Mouse (Mus musculus): Measurements from ENCODE around the gene Slc27a1. TPM values are rescaled to one million over a fixed set of nuclear protein-coding genes. Genes with fewer than 3 reads are reported as not detected.

Slc27a1 gene
- total RNA-seq, 2 experiments from 2014 or later, result 78.7 to 93.8 TPM

DNA sequence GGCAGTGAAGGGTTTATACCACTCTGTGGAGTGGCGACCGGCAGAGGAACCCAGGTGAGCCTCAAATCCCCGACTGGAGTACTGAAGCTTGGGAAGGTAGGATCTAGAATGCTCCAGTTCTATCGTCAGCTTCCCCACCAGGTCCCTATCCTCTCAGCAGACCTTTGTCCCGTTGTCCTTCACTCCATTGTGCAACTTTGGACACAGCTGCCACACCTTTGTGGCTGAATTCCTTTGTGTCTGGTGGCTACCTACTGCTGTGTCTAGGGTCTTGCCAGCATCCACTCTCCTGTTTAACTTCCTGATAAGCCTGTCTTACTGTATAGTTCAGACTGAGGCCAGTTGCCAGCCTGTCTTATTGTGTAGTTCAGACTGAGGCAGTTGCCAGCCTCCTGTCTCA, 43.5 kb downstream of the Slc27a1 start:
- DNase-seq (ENCODE audit: low spot score), result no peak

DNA sequence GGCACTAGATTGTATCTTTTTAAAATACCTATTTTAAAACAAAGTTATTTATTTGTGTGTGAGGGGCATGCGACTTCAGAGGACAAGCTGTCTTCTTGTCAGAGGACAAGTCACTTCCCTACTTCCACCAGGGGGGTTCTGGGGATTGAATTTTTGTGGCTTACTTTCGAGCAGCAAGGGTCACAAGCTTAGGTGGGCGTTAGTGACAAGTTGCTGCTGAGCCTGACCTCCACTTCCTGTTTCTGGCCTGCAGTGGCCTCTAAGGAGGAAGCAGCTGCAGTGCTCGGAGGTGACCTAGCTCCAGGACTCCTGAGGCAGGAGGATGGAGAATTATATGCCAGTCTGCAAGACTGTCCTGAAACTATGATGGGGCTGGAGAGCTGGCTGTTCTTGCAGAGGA, 44.7 kb downstream of the Slc27a1 start:
- no peak for DNase-seq (ENCODE audit: low spot score)

DNA sequence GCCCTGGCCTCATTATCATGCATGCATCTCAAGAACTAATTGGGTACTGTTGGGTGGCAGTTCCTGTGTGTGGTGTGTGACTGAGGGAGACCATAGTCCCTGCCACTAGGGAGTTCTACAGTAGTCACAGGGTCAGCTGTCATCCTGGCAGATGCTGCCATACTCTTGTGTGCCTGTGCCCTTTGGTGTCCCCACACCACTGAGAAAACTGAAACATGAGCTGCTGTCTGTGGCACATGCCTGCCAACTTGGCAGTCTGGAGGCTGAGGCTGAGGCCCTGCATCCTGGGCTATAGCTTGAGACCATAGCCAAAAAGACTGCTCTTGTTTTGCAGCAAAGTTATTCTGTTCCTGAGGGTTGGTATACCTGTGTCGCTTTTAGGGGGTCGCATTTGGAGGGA, 51.1 kb downstream of the Slc27a1 start:
- peak; percentile 77 for DNase-seq (ENCODE audit: low spot score)

DNA sequence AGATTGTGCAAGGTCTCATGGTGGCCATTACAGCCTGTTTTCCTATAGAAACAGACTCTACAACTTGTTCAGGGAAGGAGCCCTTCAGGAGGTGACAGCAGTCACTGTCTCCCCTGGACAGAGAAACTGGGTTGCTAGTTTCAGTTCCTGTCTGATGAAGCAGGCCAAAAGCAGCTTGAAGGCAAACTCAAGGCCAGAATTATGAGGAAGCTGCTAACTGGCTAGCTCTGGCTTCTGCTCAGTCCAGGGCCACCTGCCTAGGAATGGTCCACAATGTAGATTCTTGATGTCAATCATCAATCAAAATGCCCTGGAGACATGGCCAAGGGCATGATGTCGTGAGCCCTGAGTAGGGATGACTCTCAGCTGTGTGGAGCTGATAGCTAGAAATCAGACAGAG, 56.4 kb downstream of the Slc27a1 start:
- no peak for DNase-seq (ENCODE audit: low spot score)

DNA sequence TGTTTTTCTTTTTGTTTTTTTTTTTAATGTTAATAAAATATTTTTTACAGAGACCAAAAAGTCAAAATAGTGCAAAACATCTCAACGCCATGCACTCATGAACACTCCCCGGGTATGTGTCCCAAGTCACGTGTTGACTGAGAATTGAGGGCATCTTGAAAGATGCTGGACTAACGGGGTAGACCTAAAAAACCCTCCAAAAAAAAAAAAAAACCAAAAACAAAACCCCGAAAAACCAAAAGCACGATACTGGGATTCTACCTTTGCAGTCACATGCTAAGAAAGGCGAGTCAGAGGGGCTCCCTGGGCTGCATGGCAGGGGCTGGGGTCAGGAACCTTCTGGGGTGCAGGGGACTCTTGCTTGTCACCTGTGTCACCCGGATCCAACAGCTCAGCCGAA, 58.1 kb downstream of the Slc27a1 start:
- no peak for DNase-seq (ENCODE audit: low spot score)

DNA sequence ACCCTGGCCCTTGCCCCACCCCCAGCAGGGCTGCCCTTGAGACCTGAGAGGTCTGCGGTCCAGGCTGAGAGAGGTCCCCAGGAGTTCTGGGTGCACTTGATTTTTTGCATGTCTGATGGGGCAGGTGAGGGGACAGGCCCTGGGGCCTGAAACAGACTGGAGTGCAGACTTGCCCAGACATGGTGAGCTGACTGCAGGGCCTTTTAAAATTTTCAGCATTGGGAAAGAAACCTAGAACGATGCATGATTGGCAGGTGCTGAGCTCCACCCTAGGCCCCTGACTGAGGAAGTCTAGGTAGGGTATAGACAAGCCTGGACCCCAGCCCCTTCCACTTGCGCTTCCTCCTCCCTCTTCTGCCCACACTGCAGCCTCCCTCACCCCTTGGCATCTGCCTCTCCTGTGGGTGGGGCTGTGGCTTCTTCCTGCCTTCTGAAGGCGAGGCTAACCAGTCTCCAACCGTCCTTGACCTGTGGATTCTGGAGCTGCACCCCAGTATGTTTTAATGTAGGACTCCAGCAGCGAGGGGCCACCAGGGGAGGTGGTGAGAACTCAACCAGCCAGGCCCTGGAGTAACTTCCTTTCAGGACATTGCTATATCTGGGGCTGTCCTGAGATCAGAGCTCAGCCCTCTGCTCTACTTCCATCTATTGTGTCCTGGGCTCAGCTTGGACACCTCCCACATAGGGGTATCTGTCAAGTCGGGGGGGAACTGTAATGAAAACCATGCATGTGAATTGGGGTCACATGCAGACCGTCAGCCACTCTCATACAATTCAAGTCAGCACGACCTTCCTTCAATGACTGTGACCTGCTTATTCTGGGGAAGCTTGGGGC, 58.8 kb downstream of the Slc27a1 start:
- DNase-seq (ENCODE audit: low spot score), result no peak

DNA sequence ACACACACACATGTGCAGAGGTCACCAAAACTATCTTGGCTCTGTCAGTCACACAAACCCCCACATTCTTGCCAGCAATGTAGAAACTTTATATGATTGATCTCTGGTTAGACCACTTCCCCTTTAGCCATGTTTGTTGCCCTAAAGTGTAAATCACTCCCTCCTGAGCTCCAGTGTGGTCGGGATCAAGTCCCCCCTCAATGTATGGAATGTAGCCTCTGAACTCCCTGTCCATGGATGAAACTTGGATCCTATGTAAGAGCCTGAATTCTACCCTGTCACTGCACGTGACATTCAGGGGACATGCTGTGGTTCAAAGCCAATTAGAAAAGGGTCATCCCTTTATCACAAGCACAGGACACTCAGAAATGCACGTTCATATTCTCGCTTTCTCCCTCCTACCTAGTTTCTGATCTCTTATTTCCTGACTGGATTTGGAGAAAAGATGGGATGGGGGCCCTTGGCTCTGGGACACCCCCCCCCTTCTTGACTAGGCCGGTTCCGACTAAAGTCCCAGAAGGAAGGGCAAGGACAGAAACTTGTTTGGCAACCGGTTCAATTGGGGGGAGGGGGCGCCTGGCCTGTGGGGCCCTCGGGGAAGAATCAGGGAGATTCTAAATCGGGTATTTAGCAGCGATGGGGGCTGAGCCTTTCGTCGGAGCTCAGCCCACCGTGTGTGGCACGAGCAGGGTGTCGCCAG, 59.9 kb downstream of the Slc27a1 start:
- no peak for DNase-seq (ENCODE audit: low spot score)

DNA sequence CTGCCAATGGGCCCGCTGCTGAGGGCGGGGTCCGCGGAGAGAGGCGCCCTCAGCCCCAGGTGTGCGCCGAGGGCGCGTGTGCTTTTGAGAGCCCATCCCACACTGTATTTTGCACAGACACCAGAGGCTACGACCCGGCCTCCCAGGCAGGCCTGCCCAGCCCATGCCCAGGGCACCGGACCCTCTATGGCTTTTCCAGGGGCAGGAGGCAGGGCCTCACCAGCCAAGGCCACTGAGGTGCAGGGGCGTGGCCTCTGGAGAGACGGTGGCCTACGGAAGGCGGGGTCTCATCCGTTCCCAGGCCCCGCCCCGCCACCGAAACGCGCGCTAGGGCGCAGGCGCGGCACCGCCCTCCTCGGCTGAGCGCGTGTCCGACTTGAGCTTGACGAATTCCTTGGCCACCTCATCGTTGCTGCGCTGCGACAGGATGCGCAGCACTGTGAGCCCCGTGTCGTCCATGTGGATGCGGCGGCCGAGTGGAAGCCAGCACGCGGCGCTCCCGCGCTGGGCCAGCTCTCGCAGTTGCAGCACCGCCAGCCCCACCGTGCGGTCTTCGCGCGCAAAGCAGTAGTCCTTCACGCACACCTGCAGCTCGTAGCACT, 60.5 kb downstream of the Slc27a1 start:
- peak; percentile 93 for DNase-seq (ENCODE audit: low spot score)

DNA sequence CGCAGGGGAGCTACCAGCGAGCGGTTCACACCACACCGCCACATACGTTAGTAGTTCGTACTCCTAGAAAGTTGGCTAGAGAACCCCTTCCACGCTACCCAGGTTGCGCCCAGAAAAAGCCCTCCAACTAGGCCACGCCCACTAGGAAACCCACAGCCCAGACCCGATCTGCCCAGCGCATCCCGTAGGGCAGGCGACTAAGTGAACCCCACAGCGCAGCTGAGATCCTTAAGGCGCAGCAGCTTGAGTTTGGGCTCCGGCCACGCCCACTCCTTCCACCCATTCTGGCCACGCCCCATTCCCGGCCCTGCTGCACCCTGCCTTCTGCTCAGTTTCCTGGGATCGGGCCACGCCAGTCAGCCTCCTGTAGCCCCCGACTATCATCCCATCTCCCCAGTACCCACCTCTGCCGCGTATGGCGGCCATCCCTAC, 61.1 kb downstream of the Slc27a1 start:
- peak; percentile 43 for DNase-seq (ENCODE audit: low spot score)

DNA sequence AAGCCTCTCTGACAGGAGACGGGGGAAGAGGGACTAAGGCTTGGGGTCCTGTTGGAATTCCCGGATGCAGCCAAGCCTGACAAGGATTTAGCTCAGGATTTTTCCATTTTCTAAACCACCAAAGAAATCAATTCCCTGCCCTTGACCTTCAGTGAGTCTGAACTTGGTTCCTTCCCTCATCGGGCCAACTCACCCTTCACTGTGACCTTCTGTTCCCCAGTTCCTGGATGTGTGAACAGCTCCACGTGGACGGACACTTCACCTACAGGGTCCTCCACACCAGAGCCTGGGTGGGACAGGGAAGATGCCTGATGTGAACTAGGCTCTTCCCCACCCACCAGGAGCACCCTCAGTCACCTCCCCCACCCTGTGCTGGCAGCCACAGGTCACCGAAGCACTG, 62.1 kb downstream of the Slc27a1 start:
- DNase-seq (ENCODE audit: low spot score), result no peak

DNA sequence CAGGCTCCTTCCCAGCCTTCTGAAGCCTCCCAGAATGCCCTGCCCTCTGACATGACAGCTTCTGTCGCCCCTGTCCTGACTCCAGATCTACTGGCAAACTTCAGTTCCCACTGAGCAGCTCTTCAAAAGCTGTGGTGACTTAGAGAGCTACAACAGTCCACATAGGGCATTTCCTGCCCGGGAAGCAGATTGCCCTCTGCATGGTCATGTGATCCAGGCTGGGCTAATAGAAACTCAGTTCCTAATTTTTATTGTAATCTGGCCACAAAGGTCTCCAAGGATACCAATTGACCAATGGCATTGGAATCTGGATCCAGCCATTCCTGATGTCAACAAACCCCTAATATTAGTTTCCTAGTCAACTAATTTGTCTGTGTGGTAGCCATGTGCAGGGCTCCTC, 63.2 kb downstream of the Slc27a1 start:
- no peak for DNase-seq (ENCODE audit: low spot score)

DNA sequence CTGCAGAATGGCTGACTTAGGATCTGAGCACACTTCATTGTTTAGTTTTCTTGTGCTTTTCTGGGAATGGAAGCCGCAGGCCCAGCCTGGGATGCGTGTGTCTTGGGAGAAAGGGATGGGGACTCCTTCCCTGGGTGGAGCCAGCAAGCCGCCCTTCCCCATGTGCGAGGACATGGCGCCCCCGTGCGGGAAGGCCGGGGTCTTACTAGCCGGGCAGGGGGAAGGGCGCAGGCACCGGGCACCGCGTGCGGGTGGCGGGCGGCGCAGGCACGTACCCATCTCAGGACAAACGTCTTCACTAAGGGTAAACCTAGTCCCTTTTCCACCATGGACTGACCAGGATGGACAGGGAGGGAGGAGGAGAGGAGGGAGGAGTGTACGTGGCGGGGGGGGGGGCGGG, 64.5 kb downstream of the Slc27a1 start:
- DNase-seq (ENCODE audit: low spot score), result peak; percentile 77

DNA sequence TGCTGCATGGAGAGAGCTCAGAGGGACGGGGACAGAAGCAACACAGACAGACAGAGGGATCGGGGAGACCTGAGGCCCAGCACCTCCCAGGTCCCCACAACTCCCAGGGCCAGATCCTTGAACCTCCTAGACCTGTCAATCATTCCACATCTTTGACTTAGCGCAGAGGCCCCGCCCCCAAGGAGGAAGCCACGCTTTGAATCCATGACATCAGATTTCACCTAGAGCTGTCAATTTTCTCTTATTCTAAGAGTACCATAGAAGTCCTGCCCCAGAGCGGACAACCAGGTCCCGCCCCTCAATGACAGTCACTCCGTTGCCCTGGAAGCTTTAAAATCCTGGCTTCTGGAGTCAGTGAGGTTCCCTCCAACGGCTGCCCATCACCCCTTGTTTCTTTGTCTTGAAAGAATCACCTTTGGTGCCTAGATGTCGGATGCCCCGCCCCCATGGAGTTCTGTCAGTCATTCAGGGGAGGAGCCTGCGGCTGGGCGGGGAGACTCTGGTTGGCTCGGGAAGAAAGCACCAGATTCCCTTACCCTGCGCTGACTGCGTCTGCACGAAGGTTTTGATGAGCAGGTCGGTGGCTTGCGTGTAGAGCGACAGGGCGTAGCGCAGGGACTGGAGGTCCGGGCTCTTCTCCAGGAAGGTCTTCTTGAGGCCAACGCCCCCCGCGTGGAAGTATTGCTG, 65.4 kb downstream of the Slc27a1 start:
- peak; percentile 35 for DNase-seq (ENCODE audit: low spot score)

Small RNA genes within 50 kb of the gene (microRNA-seq; reads per million reads assigned to microRNA genes)
- gene Mir6769b, result not detected

Other genes starting within 250 kb of the Slc27a1 start
- gene Use1, start 202.0 kb upstream of the Slc27a1 start, total RNA-seq (2021), result 100 to 1,000 TPM; 100 to 109 TPM
- 1 to 10 TPM; 6.1 to 6.2 TPM for gene Ocel1, start 197.6 kb upstream of the Slc27a1 start, total RNA-seq (2021)
- 10 to 100 TPM; 20.8 to 22.4 TPM for gene Nr2f6, start 186.9 kb upstream of the Slc27a1 start, total RNA-seq (2021)
- 1 to 10 TPM; 4.7 to 6.9 TPM for gene Ushbp1, start 173.1 kb upstream of the Slc27a1 start, total RNA-seq (2021)
- 10 to 100 TPM; 63.4 to 71.9 TPM for gene Babam1, start 172.0 kb upstream of the Slc27a1 start, total RNA-seq (2021)
- not detected for gene Ankle1, start 162.9 kb upstream of the Slc27a1 start, total RNA-seq (2021)
- 10 to 100 TPM; 22.4 to 28.0 TPM for gene Abhd8, start 105.2 kb upstream of the Slc27a1 start, total RNA-seq (2021)
- 10 to 100 TPM; 65.5 to 71.4 TPM for gene Mrpl34, start 103.9 kb upstream of the Slc27a1 start, total RNA-seq (2021)
- 10 to 100 TPM; 28.4 to 31.7 TPM for gene Dda1, start 99.7 kb upstream of the Slc27a1 start, total RNA-seq (2021)
- gene Ano8, start 82.9 kb upstream of the Slc27a1 start, total RNA-seq (2021), result 10 to 100 TPM; 14.6 to 16.0 TPM
- 10 to 100 TPM; 10.0 to 10.5 TPM for gene Gtpbp3, start 80.8 kb upstream of the Slc27a1 start, total RNA-seq (2021)
- 10 to 100 TPM; 11.1 to 12.0 TPM for gene Plvap, start 57.1 kb upstream of the Slc27a1 start, total RNA-seq (2021)
- not detected for gene Ccdc194, start 43.2 kb upstream of the Slc27a1 start, total RNA-seq (2021)
- 1 to 10 TPM; 5.9 to 8.2 TPM for gene Bst2, start 31.4 kb upstream of the Slc27a1 start, total RNA-seq (2021)
- gene Mvb12a, start 26.0 kb upstream of the Slc27a1 start, total RNA-seq (2021), result 10 to 100 TPM; 22.5 to 24.8 TPM
- not detected for gene Tmem221, start 10.0 kb upstream of the Slc27a1 start, total RNA-seq (2021)
- not detected for gene Nxnl1, start 2.3 kb upstream of the Slc27a1 start, total RNA-seq (2021)
- 10 to 100 TPM; 23.2 to 23.7 TPM for gene Pgls, start 23.3 kb downstream of the Slc27a1 start, total RNA-seq (2021)
- 1 to 10 TPM in 1 of 2 experiments, under 1 TPM in 1; 0.57 to 1.3 TPM for gene Fam129c, start 28.8 kb downstream of the Slc27a1 start, total RNA-seq (2021)
- 10 to 100 TPM; 37.3 to 37.4 TPM for gene Colgalt1, start 42.1 kb downstream of the Slc27a1 start, total RNA-seq (2021)
- gene Unc13a, start 102.9 kb downstream of the Slc27a1 start, total RNA-seq (2021), result not detected
- 1 to 10 TPM; 1.4 to 2.2 TPM for gene Jak3, start 107.4 kb downstream of the Slc27a1 start, total RNA-seq (2021)
- gene Insl3, start 120.3 kb downstream of the Slc27a1 start, total RNA-seq (2021), result under 1 TPM; 0.78 TPM
- gene B3gnt3, start 132.9 kb downstream of the Slc27a1 start, total RNA-seq (2021), result 1 to 10 TPM; 1.7 to 2.4 TPM
- gene Fcho1, start 156.8 kb downstream of the Slc27a1 start, total RNA-seq (2021), result not detected